Mouse (Mus musculus): ENCODE results near the gene Sag. TPM values are rescaled to one million over a fixed set of nuclear protein-coding genes. Genes with fewer than 3 reads are reported as not detected.
"Not testable (repeated sequence)": the region's sequence is repeated elsewhere in the genome, so short reads cannot be mapped to it uniquely, and the experiment has no call there.

The Sag gene
- polyA plus RNA-seq, 1 experiment from 2014 or later, result 3.3 TPM

DNA sequence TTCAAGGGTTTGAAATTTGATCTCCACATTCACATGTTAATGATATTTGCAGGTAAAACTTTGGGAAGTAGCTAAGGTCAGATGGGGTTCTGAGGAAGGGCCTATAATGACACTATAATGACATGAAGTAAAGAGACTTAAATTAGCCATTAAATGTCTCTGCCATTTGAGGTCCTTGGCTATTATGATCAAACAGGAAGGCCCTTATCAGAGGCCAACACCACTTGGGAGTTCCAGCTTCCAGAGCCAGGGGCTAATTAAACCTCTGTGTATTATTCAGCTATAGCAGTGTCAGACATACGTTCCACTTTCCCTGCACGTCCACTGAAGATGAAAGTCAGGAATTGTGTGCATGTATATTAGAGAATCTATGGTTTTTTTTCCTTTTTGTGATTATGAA lies 23.0 kb downstream of the Sag start:
- DNase-seq (ENCODE audit: extremely low spot score, low spot score), result no peak
- no peak overlapping the region for H3K27ac ChIP-seq
- WGBS, result 86% methylated on average over 2 of the region's 2 CpGs
- H3K27me3 ChIP-seq (ENCODE audit: poor library complexity, severe bottlenecking), result no peaks in the 10 kb centered on the region
- no peaks in the 10 kb centered on the region for H3K36me3 ChIP-seq (replicated peaks)
- no peak overlapping the region for H3K4me3 ChIP-seq
- peaks cover 13% of the 10 kb centered on the region for H3K4me1 ChIP-seq
- no peaks in the 10 kb centered on the region; the same call in 1 of the 2 replicates for H3K9me3 ChIP-seq

DNA sequence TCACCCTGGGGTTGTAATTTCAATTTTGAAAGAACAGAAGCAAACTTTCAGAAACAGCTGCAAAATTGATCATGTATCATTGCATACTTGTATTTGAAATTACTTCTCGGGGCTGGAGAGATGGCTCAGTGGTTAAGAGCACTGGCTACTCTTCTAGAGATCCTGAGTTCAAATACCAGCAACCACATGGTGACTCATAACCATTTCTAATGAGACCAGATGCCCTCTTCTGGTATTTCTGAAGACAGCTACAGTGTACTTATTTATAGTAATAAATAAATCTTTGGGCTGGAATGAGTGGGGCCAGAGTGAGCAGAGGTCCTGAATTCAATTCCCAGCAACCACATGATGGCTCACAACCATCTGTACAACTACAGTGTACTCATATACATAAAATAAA lies 24.0 kb downstream of the Sag start:
- H3K27ac ChIP-seq; H3K9me3 ChIP-seq; H3K36me3 ChIP-seq (replicated peaks); H3K27me3 ChIP-seq (ENCODE audit: poor library complexity, severe bottlenecking); H3K4me3 ChIP-seq; DNase-seq (ENCODE audit: extremely low spot score, low spot score): not testable (repeated sequence)
- WGBS, result 93% methylated on average over 1 of the region's 1 CpGs
- peaks cover 13% of the 10 kb centered on the region for H3K4me1 ChIP-seq

DNA sequence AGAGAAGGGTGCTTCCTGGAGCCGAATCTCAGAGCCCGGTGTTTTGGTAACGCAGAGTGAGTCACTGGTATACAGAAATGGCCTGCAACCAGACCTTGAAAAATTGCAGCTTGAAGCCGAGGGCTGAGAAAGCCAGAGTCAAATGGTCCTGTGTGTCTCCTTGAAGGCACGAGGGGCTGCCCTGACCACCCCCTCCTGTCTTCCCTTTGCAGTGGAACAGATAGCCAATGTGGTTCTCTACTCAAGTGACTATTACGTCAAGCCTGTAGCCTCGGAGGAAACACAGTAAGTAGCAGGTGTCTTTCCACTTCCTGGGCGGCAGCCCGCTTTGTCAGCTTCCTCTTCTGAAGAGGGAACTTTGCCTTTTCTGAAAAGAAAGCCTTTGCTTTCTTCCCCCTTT lies 24.7 kb downstream of the Sag start:
- WGBS, result 81% methylated on average over 9 of the region's 9 CpGs

GRCm38 (mm10) chr1:87828926-87829580 lies 25.6 kb downstream of the Sag start:
- WGBS, result 55% methylated on average over 7 of the region's 7 CpGs

More for the DNA sequence above, 24.7 kb downstream of the Sag start:
- H3K9me3 ChIP-seq, result no peaks in the 10 kb centered on the region; the same call in 1 of the 2 replicates
- DNase-seq (ENCODE audit: extremely low spot score, low spot score), result no peak
- H3K36me3 ChIP-seq (replicated peaks), result no peaks in the 10 kb centered on the region
- H3K4me3 ChIP-seq, result no peak overlapping the region
- peaks cover 13% of the 10 kb centered on the region for H3K4me1 ChIP-seq
- no peaks in the 10 kb centered on the region for H3K27me3 ChIP-seq (ENCODE audit: poor library complexity, severe bottlenecking)
- no peak overlapping the region for H3K27ac ChIP-seq

DNA sequence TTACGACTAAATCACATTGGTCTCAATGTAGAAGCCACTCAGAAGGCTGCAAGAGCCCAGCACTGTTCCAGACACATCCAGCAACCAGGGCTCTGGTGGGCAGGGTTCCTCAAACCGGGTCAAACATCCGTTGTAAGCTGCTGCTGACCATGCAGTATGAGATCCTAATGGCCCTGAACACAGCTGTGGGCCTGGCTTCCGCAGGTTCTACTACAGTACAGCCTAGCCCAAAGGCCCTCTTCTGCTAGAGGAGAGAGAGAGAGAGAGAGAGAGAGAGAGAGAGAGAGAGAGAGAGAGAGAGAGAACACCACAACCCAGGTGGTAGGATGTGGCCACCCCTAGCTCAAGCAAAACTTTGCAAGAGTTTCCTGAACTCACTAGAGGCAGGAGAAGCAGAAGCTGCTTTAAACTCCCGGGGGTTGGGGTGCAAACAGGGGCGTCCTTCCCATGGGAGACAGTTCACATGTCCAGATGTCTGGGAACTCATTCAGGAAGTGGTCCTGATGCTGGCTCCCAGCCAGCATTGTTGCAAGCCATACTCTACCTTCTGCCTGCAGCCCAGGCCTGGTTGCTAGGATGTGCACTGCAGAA lies 26.2 kb downstream of the Sag start:
- 68% methylated on average over 6 of the region's 6 CpGs for WGBS
- Histone ChIP-seq H3K4me3 (no peak overlapping the region), H3K4me1 (peaks cover 13% of the 10 kb centered on the region), H3K27ac (0 out of 2 replicates have a peak overlapping the region, but pooled peaks have one; percentile 53), H3K27me3 (ENCODE audit: poor library complexity, severe bottlenecking) (no peaks in the 10 kb centered on the region), H3K9me3 (no peaks in the 10 kb centered on the region), H3K36me3 (replicated peaks) (no peaks in the 10 kb centered on the region)
- no peak for DNase-seq (ENCODE audit: extremely low spot score, low spot score)

More at GRCm38 (mm10) chr1:87828926-87829580, 25.6 kb downstream of the Sag start:
- Histone ChIP-seq H3K4me3 (no peak overlapping the region), H3K27ac (0 out of 2 replicates have a peak overlapping the region, but pooled peaks have one; percentile 53), H3K36me3 (replicated peaks) (no peaks in the 10 kb centered on the region), H3K27me3 (ENCODE audit: poor library complexity, severe bottlenecking) (no peaks in the 10 kb centered on the region), H3K4me1 (peaks cover 13% of the 10 kb centered on the region), H3K9me3 (no peaks in the 10 kb centered on the region)
- DNase-seq (ENCODE audit: extremely low spot score, low spot score), result no peak

DNA sequence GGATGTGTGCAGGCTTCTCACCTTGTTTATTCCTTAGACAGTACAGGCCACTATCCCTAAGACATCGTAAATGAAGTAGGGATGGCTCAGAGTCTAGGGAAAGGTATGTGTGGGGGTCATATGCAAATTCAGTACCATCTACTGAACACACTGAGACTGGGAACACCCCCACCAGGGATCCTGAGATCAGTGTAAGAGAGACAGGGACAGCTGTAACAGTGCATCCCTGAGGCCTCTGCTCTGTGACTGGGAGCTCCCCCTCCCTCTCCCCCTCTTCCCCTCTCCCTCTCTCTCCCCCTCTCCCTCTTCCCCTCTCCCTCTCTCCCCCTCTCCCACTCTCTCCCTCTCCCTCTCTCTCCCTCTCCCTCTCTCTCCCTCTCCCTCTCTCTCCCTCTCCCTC lies 33.0 kb downstream of the Sag start:
- H3K27ac ChIP-seq, result no peak overlapping the region
- no peak for DNase-seq (ENCODE audit: extremely low spot score, low spot score)
- WGBS, result 88% methylated on average over 1 of the region's 1 CpGs
- H3K36me3 ChIP-seq (replicated peaks), result no peaks in the 10 kb centered on the region
- no peaks in the 10 kb centered on the region for H3K27me3 ChIP-seq (ENCODE audit: poor library complexity, severe bottlenecking)
- H3K4me1 ChIP-seq, result peaks cover 5% of the 10 kb centered on the region; the same call in 1 of the 2 replicates
- no peak overlapping the region for H3K4me3 ChIP-seq
- no peaks in the 10 kb centered on the region for H3K9me3 ChIP-seq

DNA sequence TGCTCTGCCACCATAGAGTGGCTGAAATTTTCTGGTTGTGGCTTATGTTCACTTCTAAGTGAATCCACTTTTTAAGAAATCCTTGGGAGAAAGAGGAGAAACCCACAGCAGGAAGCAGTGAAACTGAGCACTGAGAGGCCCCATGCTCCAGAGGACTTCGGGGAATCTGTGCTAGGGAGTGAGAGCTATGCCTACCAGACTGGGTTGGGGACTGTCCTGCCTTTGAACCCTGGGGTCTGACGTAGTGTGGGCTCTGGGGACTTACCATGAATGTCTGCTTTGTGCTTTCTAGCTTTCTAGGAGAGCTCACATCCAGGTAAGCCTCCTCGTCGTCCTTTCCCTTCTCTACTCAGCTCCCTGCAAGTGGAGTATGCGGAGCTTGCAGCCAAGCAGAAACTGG lies 33.5 kb downstream of the Sag start:
- Histone ChIP-seq H3K9me3 (no peaks in the 10 kb centered on the region), H3K27me3 (ENCODE audit: poor library complexity, severe bottlenecking) (no peaks in the 10 kb centered on the region), H3K4me1 (peaks cover 5% of the 10 kb centered on the region; the same call in 1 of the 2 replicates), H3K27ac (no peak overlapping the region), H3K36me3 (replicated peaks) (no peaks in the 10 kb centered on the region), H3K4me3 (no peak overlapping the region)
- DNase-seq (ENCODE audit: extremely low spot score, low spot score), result no peak
- WGBS, result 49% methylated on average over 5 of the region's 5 CpGs

DNA sequence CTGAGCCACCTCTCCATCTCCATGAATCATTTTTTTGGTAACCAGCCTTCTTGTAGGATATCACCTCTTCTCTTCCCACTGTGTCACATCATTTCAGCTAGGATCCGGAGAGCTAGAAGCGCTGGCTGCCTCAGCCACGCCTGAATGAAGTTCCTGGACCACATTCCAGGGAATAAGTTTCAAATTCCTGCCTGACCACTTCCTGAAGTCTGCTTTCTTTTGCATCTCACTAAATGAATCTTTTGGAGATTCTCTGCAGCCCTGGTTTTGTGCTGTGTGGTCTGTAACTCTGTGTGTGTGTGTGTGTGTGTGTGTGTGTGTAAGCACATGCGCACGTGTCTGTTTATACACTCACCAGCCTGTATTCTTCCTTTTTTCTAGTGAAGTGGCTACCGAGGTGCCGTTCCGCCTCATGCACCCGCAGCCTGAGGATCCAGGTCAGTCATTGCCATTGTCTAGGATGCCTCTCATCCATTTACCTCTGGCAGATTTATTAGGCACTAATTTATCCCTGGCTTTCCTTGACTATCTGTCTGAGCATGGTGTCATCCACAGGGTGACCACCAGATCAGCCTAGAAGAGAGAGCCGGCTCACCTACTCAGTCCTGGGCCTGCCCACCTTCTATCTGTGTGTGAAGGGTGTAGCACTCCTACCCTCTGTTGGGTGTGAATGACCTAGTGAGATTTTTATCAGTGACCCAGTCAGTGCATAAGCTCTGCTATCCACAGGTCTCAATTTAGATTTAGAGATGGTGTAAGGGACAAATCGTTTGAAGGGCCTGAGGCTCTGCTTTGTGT lies 37.1 kb downstream of the Sag start:
- Histone ChIP-seq H3K27me3 (ENCODE audit: poor library complexity, severe bottlenecking) (no peaks in the 10 kb centered on the region), H3K4me1 (peaks cover 5% of the 10 kb centered on the region; the same call in 1 of the 2 replicates), H3K27ac (no peak overlapping the region), H3K9me3 (no peaks in the 10 kb centered on the region), H3K36me3 (replicated peaks) (no peaks in the 10 kb centered on the region), H3K4me3 (no peak overlapping the region)
- 87% methylated on average over 11 of the region's 11 CpGs for WGBS
- DNase-seq (ENCODE audit: extremely low spot score, low spot score), result no peak

DNA sequence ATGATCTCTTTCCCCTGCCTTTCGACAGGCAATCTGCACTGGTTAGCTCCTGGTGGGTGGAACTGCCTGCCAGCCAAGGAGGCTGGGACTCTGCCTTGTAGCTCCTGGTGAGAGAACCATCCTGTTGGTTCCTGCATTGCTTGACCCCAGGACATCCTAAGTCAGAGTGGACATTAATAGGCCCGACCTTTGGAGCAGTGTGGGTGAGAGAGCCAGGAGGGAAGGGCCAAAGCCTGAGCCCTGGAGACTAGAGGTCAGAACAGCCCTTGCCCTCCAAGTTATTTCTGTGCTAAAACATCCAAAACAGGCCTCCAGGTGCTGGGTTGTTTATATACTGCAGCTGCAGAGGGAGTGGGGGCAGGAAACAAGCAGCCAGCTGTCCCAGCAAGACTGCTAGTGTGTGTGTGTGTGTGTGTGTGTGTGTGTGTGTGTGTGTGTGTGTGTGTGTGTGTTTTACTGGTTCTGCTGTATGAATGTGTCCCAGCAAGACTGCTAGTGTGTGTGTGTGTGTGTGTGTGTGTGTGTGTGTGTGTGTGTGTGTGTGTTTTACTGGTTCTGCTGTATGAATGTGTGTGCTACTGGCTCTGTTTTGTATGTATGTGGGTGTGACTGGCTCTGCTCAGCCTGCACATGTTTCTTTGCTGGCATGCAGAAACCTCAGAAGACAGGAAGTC lies 43.5 kb downstream of the Sag start:
- DNase-seq (ENCODE audit: extremely low spot score, low spot score), result peak; percentile 19
- WGBS, result 63% methylated on average over 2 of the region's 2 CpGs
- Histone ChIP-seq H3K4me1 (peaks cover 21% of the 10 kb centered on the region; the same call in 1 of the 2 replicates), H3K4me3 (no peak overlapping the region), H3K27me3 (ENCODE audit: poor library complexity, severe bottlenecking) (peaks cover 8% of the 10 kb centered on the region), H3K27ac (peak overlapping the region; percentile 35; the same call in 1 of the 2 replicates), H3K9me3 (no peaks in the 10 kb centered on the region), H3K36me3 (replicated peaks) (no peaks in the 10 kb centered on the region)

DNA sequence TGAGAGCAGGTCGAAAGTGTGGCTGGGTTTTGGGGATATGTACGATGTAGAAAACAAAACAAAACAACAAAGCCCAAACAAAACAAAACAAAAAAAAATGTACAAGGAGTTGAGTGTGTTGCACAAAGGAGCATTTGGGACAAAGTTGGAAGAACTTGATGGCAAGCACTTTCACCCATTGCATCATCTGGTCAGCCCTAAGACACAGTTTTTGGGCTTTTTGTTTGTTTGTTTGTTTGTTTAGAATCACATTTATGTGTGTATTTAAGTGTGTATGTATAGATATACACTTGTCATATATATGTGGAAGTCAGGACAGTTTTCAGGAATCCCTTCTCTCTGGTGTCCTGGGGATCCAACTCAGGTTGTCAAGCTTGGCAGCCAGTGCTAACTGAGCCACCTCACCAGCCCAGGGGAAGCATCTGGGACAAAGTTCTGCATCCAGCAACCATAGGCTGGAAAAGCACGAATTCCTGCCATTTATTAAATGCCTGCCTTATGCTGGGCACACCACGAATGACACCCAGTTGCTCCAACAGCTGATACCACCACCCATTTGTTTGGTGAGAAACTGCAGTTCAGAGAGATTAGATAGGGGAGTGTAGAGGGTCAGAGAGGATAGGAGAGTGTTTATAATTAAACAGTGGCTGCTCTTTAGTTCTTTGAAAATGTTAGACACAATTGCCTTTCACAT lies 44.1 kb downstream of the Sag start:
- WGBS, result 57% methylated on average over 4 of the region's 4 CpGs
- no peak for DNase-seq (ENCODE audit: extremely low spot score, low spot score)
- Histone ChIP-seq H3K36me3 (replicated peaks) (no peaks in the 10 kb centered on the region), H3K9me3 (no peaks in the 10 kb centered on the region), H3K4me1 (peaks cover 25% of the 10 kb centered on the region), H3K27me3 (ENCODE audit: poor library complexity, severe bottlenecking) (peaks cover 12% of the 10 kb centered on the region), H3K27ac (no peak overlapping the region), H3K4me3 (no peak overlapping the region)

- H3K4me1 ChIP-seq, result peaks cover 29% of the 10 kb centered on the region
- no peak overlapping the region for H3K4me3 ChIP-seq
- H3K9me3 ChIP-seq, result no peaks in the 10 kb centered on the region
- H3K27me3 ChIP-seq (ENCODE audit: poor library complexity, severe bottlenecking), result peaks cover 12% of the 10 kb centered on the region
- 76% methylated on average over 11 of the region's 11 CpGs for WGBS
- H3K36me3 ChIP-seq (replicated peaks), result no peaks in the 10 kb centered on the region
- DNase-seq (ENCODE audit: extremely low spot score, low spot score), result no peak
- no peak overlapping the region for H3K27ac ChIP-seq
Measured at GRCm38 (mm10) chr1:87848237-87848996, 44.9 kb downstream of the Sag start.

Data from forebrain, embryonic 10.5 days (tissue).